Mouse (Mus musculus) intestine, embryonic 16.5 days (tissue): Measurements from ENCODE around the gene Samd14. TPM values are rescaled to one million over a fixed set of nuclear protein-coding genes. Genes with fewer than 3 reads are reported as not detected.
"Not testable (repeated sequence)": the region's sequence is repeated elsewhere in the genome, so short reads cannot be mapped to it uniquely, and the experiment has no call there.

ENCODE experiments used
- ATAC-seq: fragments of 200-750 bp; cut with Nextera tagmentation; 2 replicates; pipeline ENCODE4 v1.8.0; 2017; ENCODE audit warnings: moderate TSS enrichment, moderate library complexity
- H3K27ac ChIP-seq: fragments of 300-500 bp; sonication (generic); 2 replicates; pipeline ENCODE4 v1.5.1; 2014; ENCODE audit warnings: mild to moderate bottlenecking, low read length
- H3K27me3 ChIP-seq: fragments of 300-500 bp; sonication (generic); replicated peaks from 2 replicates; pipeline ENCODE4 v1.6.1; 2014; ENCODE audit warnings: low read length, control low read depth, mixed read lengths; ENCODE audit not compliant: control insufficient read depth, insufficient read depth
- H3K36me3 ChIP-seq: fragments of 300-500 bp; sonication (generic); 2 replicates; pipeline ENCODE4 v1.6.1; 2014; ENCODE audit warnings: low read length, control low read depth; ENCODE audit not compliant: control insufficient read depth, insufficient read depth
- H3K4me1 ChIP-seq: fragments of 300-500 bp; sonication (generic); 2 replicates; pipeline ENCODE4 v1.6.1; 2014; ENCODE audit warnings: low read length, control low read depth, mixed read lengths; ENCODE audit not compliant: control insufficient read depth, insufficient read depth
- H3K4me2 ChIP-seq: fragments of 300-500 bp; sonication (generic); 2 replicates; pipeline ENCODE4 v1.6.1; 2014; ENCODE audit warnings: low read depth, low read length, control low read depth
- H3K4me3 ChIP-seq: fragments of 300-500 bp; sonication (generic); 2 replicates; pipeline ENCODE4 v1.5.1; 2014; ENCODE audit warnings: mild to moderate bottlenecking, low read length
- H3K9ac ChIP-seq: fragments of 300-500 bp; sonication (generic); 2 replicates; pipeline ENCODE4 v1.6.1; 2014; ENCODE audit warnings: low read depth, low read length
- H3K9me3 ChIP-seq: fragments of 300-500 bp; sonication (generic); 2 replicates; pipeline ENCODE4 v1.6.1; 2016; ENCODE audit warnings: low read length, control low read depth; ENCODE audit not compliant: control insufficient read depth
- WGBS: fragments of 180-500 bp; shearing (Covaris S2); extraction: QIAGEN DNeasy Blood & Tissue Kit; methylation state at CpG from one replicate; pipeline ENCODE4 v1.1.7; 2014; 5-methylcytosine and 5-hydroxymethylcytosine counted together
- polyA plus RNA-seq: library from polyadenylated mRNA; unstranded; fragments of >200 nt; fragmentation: Nextera tagmentation; extraction: Ambion mirVana; gene quantifications from 2 replicates; pipeline ENCODE4 v1.2.1, GENCODE M21; 2015

Gene Samd14
- polyA plus RNA-seq, 1 experiment from 2014 or later = 13.2 TPM

DNA sequence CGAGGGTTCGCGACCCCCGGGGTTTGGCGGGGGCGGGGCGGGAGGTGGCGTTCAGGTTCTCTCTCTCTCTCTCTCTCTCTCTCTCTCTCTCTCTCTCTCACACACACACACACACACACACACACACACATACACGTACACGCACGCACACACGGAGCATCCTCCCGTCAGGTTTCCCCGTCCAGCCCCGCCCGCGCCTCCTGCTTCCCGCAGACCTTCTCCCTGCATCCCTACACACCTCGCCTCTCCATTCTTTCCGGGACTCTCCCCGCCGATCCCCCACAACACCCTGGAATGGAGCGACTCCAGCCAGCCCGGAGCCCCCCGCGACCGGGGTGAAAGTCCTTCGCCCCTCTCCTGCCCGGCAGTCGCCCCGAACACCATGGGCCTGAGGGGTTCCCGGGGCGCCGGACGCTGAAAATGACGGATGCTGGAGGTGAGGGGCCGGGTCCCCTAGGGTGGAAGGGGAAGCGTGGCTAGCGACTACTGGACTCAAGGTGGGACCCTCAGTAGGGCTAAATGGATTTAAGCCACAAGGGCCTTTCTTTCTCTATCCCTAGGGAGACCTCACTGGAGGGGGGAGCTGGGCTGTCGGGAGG is 561 bp downstream of the Samd14 start:
- H3K4me1 ChIP-seq = peaks cover 31% of the 10 kb centered on the region
- 1% methylated on average over 40 of the region's 40 CpGs for WGBS

DNA sequence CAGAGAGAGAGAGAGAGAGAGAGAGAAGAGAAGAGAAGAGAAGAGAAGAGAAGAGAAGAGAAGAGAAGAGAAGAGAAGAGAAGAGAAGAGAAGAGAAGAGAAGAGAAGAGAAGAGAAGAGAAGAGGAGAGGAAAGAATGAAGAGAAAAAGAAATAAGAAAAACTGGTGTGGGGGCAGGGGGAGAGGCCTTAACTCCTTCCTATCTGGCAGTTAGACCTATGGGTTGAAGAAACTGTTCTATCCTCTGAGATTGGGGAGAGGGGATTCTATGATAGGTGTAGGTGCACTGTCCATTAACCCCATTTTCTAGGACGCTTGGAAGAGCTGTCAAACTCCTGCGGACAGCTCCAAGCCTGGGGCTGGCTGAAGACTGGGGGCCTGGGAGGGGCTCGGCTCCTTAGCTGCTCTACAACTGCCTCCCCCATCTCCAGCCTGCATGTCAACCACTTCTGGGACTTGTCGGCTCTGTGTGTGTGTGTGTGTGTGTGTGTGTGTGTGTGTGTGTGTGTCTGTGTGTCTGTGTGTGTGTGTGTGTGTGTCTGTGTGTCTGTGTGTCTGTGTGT is 1.2 kb downstream of the Samd14 start:
- Histone ChIP-seq H3K4me3 (peak overlapping the region; percentile 65), H3K9ac (peak overlapping the region; percentile 41; the same call in 1 of the 2 replicates), H3K4me2 (peak overlapping the region; percentile 85), H3K4me1 (peaks cover 30% of the 10 kb centered on the region)
- WGBS = 19% methylated on average over 4 of the region's 4 CpGs
- not testable (repeated sequence) for H3K27me3 ChIP-seq, H3K36me3 ChIP-seq, H3K27ac ChIP-seq, ATAC-seq, H3K9me3 ChIP-seq

More for the DNA sequence above, 561 bp downstream of the Samd14 start:
- H3K9ac ChIP-seq = peak overlapping the region; percentile 84
- peak overlapping the region; percentile 85 for H3K4me2 ChIP-seq
- no peaks in the 10 kb centered on the region for H3K9me3 ChIP-seq
- H3K36me3 ChIP-seq = no peaks in the 10 kb centered on the region
- peak overlapping the region; percentile 91 for H3K27ac ChIP-seq
- no peaks in the 10 kb centered on the region for H3K27me3 ChIP-seq
- H3K4me3 ChIP-seq = peak overlapping the region; percentile 65
- peak; percentile 25; the same call in 1 of the 2 replicates for ATAC-seq

DNA sequence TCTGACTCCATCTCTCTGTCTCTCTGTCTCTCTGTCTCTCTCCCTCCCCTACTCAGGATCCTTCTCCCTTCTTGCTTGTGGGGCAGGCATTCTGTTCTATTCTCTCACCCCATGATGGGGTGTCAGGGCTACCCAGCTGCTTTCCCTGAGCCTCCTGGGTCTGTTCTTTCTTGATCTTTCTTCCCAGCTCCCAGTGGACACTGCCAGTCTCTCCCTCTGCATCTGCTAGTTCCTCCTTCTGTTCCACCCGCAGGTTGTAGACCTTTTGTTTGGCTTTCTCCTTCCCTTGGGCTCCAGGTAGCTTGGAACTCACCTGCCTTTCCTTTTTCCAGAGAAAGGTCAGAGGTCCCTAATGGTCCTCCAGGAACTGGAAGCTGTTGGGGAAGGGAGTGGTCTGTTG is 1.7 kb downstream of the Samd14 start:
- WGBS = 35% methylated on average over 1 of the region's 1 CpGs
- no peak overlapping the region; the same call in 1 of the 2 replicates for H3K4me3 ChIP-seq
- ATAC-seq = no peak
- no peaks in the 10 kb centered on the region for H3K27me3 ChIP-seq
- no peak overlapping the region for H3K9ac ChIP-seq
- peaks cover 25% of the 10 kb centered on the region for H3K4me1 ChIP-seq
- no peak overlapping the region for H3K27ac ChIP-seq
- peak overlapping the region; percentile 46 for H3K4me2 ChIP-seq
- H3K9me3 ChIP-seq = no peaks in the 10 kb centered on the region
- H3K36me3 ChIP-seq = no peaks in the 10 kb centered on the region

DNA sequence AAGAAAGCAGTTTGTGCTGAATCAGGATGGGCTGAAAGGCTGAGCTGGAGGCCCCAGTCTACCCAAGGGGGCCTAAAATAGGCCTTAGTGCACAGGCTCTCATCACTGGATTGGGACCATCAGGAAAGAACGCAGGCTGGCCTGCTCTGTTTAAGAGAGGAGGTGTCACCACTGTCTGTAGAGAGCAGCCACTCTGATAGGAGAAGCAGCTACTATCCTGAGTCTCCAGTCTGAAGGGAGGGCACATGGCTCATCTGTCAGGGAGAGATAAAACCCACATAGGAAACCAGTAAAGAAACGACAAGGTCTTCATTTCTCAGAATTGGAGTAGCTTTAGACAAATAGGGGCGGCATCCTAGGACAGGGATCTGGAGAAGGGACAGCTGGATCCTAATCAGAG is 2.4 kb downstream of the Samd14 start:
- peak; percentile 36; the same call in 1 of the 2 replicates for ATAC-seq
- 0 out of 2 replicates have a peak overlapping the region, but pooled peaks have one; percentile 9 for H3K4me2 ChIP-seq
- H3K4me3 ChIP-seq = no peak overlapping the region
- no peaks in the 10 kb centered on the region for H3K36me3 ChIP-seq
- no peak overlapping the region for H3K9ac ChIP-seq
- 50% methylated on average over 3 of the region's 3 CpGs for WGBS
- no peaks in the 10 kb centered on the region for H3K9me3 ChIP-seq
- peaks cover 21% of the 10 kb centered on the region for H3K4me1 ChIP-seq
- no peaks in the 10 kb centered on the region for H3K27me3 ChIP-seq
- no peak overlapping the region for H3K27ac ChIP-seq

DNA sequence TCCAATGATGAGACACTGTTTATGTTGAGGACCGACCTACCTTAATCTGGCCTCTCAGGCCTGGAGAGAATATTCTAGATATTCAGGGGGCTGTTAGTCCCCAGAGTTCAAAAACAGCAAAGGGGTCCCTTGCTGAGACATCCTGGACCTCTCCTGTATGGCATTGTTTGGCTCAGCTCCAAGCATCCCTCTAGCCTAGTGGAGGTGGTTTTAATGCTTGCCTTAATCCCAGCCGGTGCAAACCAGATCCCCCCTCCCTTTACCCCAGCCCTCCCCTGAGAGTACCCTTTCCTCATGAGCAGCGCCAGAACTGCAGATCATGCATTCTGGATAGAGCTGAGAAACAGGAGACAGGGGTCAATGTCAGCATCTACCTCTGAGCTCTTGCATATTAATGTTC is 2.8 kb downstream of the Samd14 start:
- Histone ChIP-seq H3K9me3 (no peaks in the 10 kb centered on the region), H3K4me2 (no peak overlapping the region), H3K9ac (no peak overlapping the region), H3K27ac (no peak overlapping the region), H3K4me1 (peaks cover 18% of the 10 kb centered on the region), H3K36me3 (no peaks in the 10 kb centered on the region), H3K27me3 (no peaks in the 10 kb centered on the region), H3K4me3 (no peak overlapping the region)
- no peak for ATAC-seq
- WGBS = 29% methylated on average over 3 of the region's 3 CpGs

DNA sequence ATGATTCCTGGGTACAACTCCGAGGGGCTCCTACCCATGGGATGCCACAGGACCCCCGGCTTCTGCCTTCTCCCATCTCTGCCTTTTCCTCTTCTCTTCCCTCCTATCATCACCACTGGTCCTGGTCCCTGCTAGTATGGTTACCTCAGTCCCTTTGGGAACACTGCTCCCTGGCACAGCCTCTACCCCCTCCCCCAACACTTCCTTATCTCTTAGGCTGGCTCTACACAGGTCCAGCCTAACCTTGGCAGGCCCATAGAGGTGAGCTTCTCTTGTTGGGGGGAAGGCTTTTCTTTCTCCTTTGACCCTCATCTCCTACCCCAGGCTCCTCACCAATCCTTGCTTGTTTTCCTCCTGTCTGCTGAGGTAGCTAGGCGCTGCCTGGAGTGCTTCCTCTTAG is 5.8 kb downstream of the Samd14 start:
- Histone ChIP-seq H3K36me3 (0 out of 2 replicates have a peak, but pooled peaks cover 3% of the 10 kb centered on the region), H3K27me3 (no peaks in the 10 kb centered on the region), H3K4me1 (peaks cover 8% of the 10 kb centered on the region), H3K9ac (no peak overlapping the region), H3K9me3 (no peaks in the 10 kb centered on the region), H3K4me2 (no peak overlapping the region), H3K4me3 (no peak overlapping the region), H3K27ac (no peak overlapping the region)
- WGBS = 64% methylated on average over 3 of the region's 3 CpGs
- ATAC-seq = no peak

DNA sequence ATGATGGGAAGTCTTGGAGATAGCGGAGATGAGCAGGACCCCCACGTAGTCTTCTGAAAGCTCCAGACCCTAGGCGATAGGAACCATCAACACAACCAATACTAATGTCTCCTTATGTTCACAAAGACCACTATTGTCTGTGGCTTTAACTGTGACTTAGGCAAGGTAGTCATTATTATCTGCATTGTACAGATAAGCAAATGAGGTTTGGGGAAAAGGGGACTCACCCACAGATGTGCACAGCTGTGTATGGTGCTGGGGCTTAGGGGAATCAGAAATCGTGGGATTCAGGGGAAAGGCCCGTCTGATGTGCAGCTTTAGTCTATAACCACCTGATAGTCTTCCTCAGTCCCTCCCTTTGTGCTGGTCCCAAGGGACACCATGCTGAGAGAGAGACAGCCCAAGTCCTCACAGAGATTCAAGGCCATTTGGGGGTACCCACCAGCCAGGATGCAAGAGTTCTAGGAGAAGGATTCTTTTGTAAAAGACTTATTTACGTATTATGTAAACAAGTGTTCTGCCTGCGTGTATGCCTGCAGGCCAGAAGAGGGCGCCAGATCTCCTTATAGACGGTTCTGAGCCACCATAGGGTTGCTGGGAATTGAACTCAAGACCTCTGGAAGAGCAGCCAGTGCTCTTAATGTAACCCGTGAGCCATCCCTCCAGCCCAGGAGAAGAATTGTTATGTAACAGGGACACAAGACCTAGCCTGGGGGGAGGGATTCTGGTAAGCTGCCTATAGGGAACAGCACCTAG is 12.7 kb downstream of the Samd14 start:
- Histone ChIP-seq H3K9me3 (no peaks in the 10 kb centered on the region), H3K36me3 (peaks cover 7% of the 10 kb centered on the region; the same call in 1 of the 2 replicates), H3K27ac (no peak overlapping the region), H3K9ac (no peak overlapping the region), H3K4me2 (no peak overlapping the region), H3K4me1 (no peaks in the 10 kb centered on the region), H3K27me3 (no peaks in the 10 kb centered on the region), H3K4me3 (no peak overlapping the region)
- ATAC-seq = no peak
- WGBS = 79% methylated on average over 10 of the region's 10 CpGs

DNA sequence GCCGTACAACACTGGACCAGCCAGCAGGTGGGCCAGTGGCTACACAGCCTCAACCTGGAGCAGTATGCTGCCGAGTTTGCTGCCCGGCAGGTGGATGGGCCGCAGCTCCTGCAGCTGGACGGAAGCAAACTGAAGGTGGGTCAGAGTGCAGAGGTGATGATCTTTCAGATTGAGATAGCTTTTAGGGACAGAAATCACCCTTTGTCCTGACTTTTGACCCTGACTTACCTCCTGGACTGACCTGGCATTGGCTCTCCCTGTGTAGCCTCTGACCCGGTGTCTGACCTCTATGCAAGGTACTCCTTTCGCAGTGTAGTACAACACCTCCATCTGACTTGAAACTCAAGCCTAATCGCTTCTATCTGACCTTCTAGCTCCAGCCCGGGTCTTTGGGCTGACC is 13.8 kb downstream of the Samd14 start:
- ATAC-seq = no peak
- no peak overlapping the region for H3K27ac ChIP-seq
- no peak overlapping the region for H3K4me2 ChIP-seq
- H3K27me3 ChIP-seq = no peaks in the 10 kb centered on the region
- H3K9ac ChIP-seq = no peak overlapping the region
- peaks cover 7% of the 10 kb centered on the region; the same call in 1 of the 2 replicates for H3K36me3 ChIP-seq
- H3K4me1 ChIP-seq = no peaks in the 10 kb centered on the region
- 96% methylated on average over 9 of the region's 9 CpGs for WGBS
- no peaks in the 10 kb centered on the region for H3K9me3 ChIP-seq
- H3K4me3 ChIP-seq = no peak overlapping the region

DNA sequence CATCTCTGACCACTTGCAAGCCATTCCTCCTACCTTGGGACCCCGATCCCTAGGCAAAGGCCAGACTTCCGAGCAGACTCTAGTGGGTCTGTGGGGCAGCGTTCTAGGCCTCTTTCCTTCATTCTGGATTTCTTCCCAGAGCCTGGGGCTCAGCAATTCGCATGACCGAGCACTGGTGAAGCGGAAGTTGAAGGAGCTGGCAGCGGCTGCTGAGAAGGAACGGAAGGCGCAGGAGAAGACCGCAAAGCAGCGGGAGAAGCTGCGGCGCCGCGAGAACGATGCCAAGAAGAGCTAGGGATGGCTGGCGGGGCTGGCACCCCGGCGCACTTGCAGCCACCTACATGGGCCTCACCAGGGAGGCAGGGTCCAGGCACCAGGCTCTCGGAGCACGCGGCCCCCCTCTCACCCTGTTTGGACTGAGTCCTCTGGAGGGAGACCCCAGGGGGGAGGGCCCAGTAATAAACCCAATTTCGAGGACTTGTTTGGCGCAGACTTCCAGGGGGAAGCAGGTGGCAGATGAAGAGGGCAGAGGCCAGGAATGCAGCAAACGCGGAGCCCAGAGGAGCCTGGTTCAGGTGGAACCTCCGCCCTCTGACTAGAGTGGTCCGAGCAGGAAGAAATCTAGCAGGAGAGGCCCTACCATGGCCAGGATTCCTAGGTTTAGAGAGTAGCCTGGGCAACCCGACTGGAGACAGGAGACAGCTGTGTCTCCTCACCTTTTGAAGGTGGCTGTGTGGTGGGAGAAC is 14.9 kb downstream of the Samd14 start:
- no peaks in the 10 kb centered on the region for H3K27me3 ChIP-seq
- H3K36me3 ChIP-seq = peaks cover 4% of the 10 kb centered on the region; the same call in 1 of the 2 replicates
- no peak overlapping the region for H3K4me2 ChIP-seq
- no peaks in the 10 kb centered on the region for H3K9me3 ChIP-seq
- H3K9ac ChIP-seq = no peak overlapping the region
- ATAC-seq = no peak
- no peak overlapping the region for H3K4me3 ChIP-seq
- no peaks in the 10 kb centered on the region for H3K4me1 ChIP-seq
- WGBS = 72% methylated on average over 29 of the region's 29 CpGs
- no peak overlapping the region for H3K27ac ChIP-seq
